Mouse (Mus musculus): Measurements from ENCODE around the gene Cdcp2. TPM values are rescaled to one million over a fixed set of nuclear protein-coding genes. Genes with fewer than 3 reads are reported as not detected.

Gene Cdcp2
- polyA plus RNA-seq, 1 experiment from 2014 or later, result 0.24 TPM

DNA sequence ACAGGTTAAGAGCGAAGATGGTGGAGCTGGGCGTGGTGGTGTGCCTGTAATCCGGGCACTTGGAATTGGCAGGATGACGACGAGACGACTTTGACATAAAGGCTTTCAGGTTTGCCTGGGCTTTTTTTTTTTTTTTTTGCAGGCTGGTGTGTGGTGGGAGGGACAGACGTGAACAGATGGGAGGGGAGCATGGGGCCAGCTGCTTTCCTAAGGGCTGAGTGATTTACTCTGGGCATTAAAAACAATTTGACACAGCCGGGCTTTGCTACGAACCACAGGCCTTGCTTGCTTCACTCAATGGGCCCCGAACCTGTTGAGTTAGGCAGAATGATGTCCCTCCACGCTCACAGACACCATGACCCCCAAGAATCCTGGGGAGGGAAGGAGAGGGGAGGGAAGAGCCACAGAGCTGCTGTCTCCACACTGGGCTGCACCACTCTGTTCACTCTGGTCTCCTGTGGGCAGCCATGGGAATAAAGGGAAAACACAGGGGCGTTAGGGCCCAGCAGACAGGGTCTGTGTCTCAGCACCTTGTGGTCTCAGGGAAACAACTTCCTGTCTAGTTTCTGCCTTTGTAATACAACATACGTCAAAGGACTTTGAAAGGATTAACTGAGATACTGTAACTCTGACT is 30.3 kb downstream of the Cdcp2 start:
- no peak overlapping the region for H3K9ac ChIP-seq (replicated peaks; ENCODE audit: low read length)
- WGBS, result 37% methylated on average over 13 of the region's 13 CpGs
- H3K4me3 ChIP-seq (ENCODE audit: low read length), result no peak overlapping the region
- H3K4me2 ChIP-seq (replicated peaks; ENCODE audit: low read depth, low read length), result no peak overlapping the region
- peaks cover 32% of the 10 kb centered on the region for H3K4me1 ChIP-seq (ENCODE audit: insufficient read depth, low read length)
- no peaks in the 10 kb centered on the region for H3K27me3 ChIP-seq (ENCODE audit: insufficient read depth, low read length)
- H3K36me3 ChIP-seq (ENCODE audit: insufficient read depth, low read length), result no peaks in the 10 kb centered on the region
- ATAC-seq (ENCODE audit: low FRiP score, low TSS enrichment), result no peak
- H3K9me3 ChIP-seq (ENCODE audit: low read length), result no peaks in the 10 kb centered on the region
- H3K27ac ChIP-seq (ENCODE audit: low read length), result no peak overlapping the region

DNA sequence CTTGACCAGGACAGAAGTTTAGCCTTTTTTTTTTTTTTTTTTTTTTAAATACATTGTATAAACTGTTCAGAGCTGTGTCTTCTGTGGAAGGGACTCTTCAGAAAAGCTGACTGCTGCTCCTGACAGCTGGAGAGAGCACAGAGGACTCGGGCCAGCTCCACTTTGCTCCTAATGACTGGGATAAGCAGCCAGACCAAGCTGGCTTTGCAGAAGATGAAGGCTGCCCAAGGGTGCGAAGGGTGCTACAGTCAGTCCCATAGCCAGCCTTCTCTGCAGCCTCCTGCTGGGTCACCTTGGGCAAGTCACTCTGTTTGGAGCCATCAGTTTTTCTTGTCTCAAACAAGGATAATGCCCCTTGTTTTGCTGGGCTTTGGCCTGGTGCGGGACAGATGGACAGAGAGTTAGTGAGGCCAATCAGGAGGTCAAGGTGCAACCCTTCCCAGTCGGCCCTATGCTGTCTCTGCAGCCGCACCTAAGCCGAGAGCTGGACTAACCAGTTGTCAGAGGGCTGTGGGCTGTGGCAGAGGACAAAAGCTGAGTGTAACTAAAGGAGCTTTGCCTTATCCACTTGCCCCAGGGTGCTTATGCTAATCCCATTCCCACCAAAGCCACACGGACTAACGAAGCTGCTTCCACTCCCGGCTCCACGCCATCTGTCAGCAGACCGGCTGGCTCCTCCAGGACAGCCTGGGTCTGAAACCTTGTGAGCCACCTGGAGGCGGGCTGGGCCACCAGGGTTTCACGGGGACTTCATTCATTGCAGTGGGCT is 31.4 kb downstream of the Cdcp2 start:
- no peak overlapping the region for H3K9ac ChIP-seq (replicated peaks; ENCODE audit: low read length)
- no peaks in the 10 kb centered on the region for H3K9me3 ChIP-seq (ENCODE audit: low read length)
- no peaks in the 10 kb centered on the region for H3K36me3 ChIP-seq (ENCODE audit: insufficient read depth, low read length)
- no peaks in the 10 kb centered on the region for H3K27me3 ChIP-seq (ENCODE audit: insufficient read depth, low read length)
- no peak for ATAC-seq (ENCODE audit: low FRiP score, low TSS enrichment)
- H3K4me1 ChIP-seq (ENCODE audit: insufficient read depth, low read length), result peaks cover 35% of the 10 kb centered on the region
- H3K4me3 ChIP-seq (ENCODE audit: low read length), result no peak overlapping the region
- WGBS, result 38% methylated on average over 13 of the region's 13 CpGs
- no peak overlapping the region for H3K27ac ChIP-seq (ENCODE audit: low read length)
- H3K4me2 ChIP-seq (replicated peaks; ENCODE audit: low read depth, low read length), result no peak overlapping the region

DNA sequence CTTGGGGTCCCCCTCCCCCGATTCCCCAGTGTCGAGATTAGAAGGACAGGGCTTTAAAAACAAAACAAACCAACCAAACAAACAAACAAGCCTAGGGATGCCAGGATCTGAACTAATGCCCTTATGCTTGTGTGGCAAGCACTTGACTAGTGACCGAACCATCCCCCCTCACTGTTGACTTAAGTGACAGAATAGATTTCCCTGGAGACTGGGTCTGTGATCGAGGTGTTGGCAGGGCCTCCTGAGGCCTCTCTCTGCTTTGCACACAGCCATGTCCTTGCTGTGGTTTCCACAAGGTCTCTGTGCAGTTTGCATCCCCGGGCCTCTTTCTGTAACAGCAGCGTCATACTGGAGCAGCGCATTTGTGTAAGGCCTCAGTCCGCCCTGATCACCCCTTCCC is 32.7 kb downstream of the Cdcp2 start:
- H3K4me3 ChIP-seq (ENCODE audit: low read length), result no peak overlapping the region
- no peak for ATAC-seq (ENCODE audit: low FRiP score, low TSS enrichment)
- no peak overlapping the region for H3K4me2 ChIP-seq (replicated peaks; ENCODE audit: low read depth, low read length)
- H3K27ac ChIP-seq (ENCODE audit: low read length), result no peak overlapping the region
- H3K9ac ChIP-seq (replicated peaks; ENCODE audit: low read length), result no peak overlapping the region
- WGBS, result 80% methylated on average over 8 of the region's 8 CpGs
- H3K4me1 ChIP-seq (ENCODE audit: insufficient read depth, low read length), result peaks cover 38% of the 10 kb centered on the region
- H3K27me3 ChIP-seq (ENCODE audit: insufficient read depth, low read length), result no peaks in the 10 kb centered on the region
- no peaks in the 10 kb centered on the region for H3K9me3 ChIP-seq (ENCODE audit: low read length)
- H3K36me3 ChIP-seq (ENCODE audit: insufficient read depth, low read length), result no peaks in the 10 kb centered on the region

DNA sequence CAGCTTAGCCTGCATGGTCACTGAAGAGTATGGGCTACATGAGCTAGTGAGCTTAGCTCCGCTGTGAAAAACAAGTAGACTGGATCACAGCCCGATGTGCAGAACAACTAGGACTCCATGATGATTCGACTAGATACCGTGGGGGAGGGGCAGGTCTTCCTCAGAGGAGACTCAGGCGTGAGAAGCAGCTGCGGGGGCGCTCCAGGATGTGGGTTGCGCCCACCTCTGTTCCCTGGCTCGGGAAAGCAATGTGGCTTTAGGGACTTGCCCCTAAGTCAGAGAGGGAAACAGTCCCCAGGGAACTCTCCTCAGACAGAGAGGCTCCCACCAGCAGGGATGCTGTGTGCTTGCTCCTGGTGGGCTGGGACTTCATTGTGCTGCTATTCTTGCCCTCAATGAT is 33.8 kb downstream of the Cdcp2 start:
- no peaks in the 10 kb centered on the region for H3K36me3 ChIP-seq (ENCODE audit: insufficient read depth, low read length)
- peaks cover 43% of the 10 kb centered on the region for H3K4me1 ChIP-seq (ENCODE audit: insufficient read depth, low read length)
- H3K4me2 ChIP-seq (replicated peaks; ENCODE audit: low read depth, low read length), result no peak overlapping the region
- no peak overlapping the region for H3K4me3 ChIP-seq (ENCODE audit: low read length)
- no peaks in the 10 kb centered on the region for H3K9me3 ChIP-seq (ENCODE audit: low read length)
- no peak overlapping the region for H3K9ac ChIP-seq (replicated peaks; ENCODE audit: low read length)
- H3K27me3 ChIP-seq (ENCODE audit: insufficient read depth, low read length), result no peaks in the 10 kb centered on the region
- H3K27ac ChIP-seq (ENCODE audit: low read length), result no peak overlapping the region
- ATAC-seq (ENCODE audit: low FRiP score, low TSS enrichment), result 0 out of 2 replicates have a peak, but pooled peaks have one; percentile 3
- 19% methylated on average over 9 of the region's 9 CpGs for WGBS

GRCm38 (mm10) chr4:107134891-107135290 is 38.2 kb downstream of the Cdcp2 start:
- no peak for ATAC-seq (ENCODE audit: low FRiP score, low TSS enrichment)
- H3K9ac ChIP-seq (replicated peaks; ENCODE audit: low read length), result no peak overlapping the region
- no peaks in the 10 kb centered on the region for H3K36me3 ChIP-seq (ENCODE audit: insufficient read depth, low read length)
- H3K4me2 ChIP-seq (replicated peaks; ENCODE audit: low read depth, low read length), result no peak overlapping the region
- H3K27me3 ChIP-seq (ENCODE audit: insufficient read depth, low read length), result no peaks in the 10 kb centered on the region
- 0 out of 2 replicates have a peak overlapping the region, but pooled peaks have one; percentile 43 for H3K27ac ChIP-seq (ENCODE audit: low read length)
- H3K4me1 ChIP-seq (ENCODE audit: insufficient read depth, low read length), result peaks cover 56% of the 10 kb centered on the region
- H3K9me3 ChIP-seq (ENCODE audit: low read length), result no peaks in the 10 kb centered on the region
- 84% methylated on average over 3 of the region's 3 CpGs for WGBS
- no peak overlapping the region for H3K4me3 ChIP-seq (ENCODE audit: low read length)

DNA sequence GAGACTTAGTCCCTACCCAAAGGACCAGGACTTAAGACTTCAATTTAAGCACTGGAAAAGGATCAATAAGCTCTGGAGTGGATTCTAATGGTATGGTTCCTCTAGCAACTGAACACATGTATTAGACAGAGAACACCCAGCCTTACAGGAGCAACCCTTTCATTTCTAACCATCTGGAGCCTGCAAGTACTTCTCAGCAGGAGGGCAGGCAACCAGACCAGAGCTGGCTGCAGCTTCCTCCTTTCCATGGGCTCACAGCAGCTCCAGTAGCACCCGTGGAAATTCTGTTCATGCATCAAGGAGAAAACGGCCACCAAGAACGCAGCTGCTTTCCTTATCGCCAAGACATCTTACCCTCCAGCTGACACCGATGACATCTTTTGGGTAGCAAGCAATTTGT is 39.0 kb downstream of the Cdcp2 start:
- ATAC-seq (ENCODE audit: low FRiP score, low TSS enrichment), result no peak
- no peak overlapping the region for H3K4me3 ChIP-seq (ENCODE audit: low read length)
- no peaks in the 10 kb centered on the region for H3K36me3 ChIP-seq (ENCODE audit: insufficient read depth, low read length)
- 48% methylated on average over 5 of the region's 5 CpGs for WGBS
- H3K27me3 ChIP-seq (ENCODE audit: insufficient read depth, low read length), result no peaks in the 10 kb centered on the region
- H3K27ac ChIP-seq (ENCODE audit: low read length), result peak overlapping the region; percentile 69
- H3K4me2 ChIP-seq (replicated peaks; ENCODE audit: low read depth, low read length), result no peak overlapping the region
- H3K4me1 ChIP-seq (ENCODE audit: insufficient read depth, low read length), result peaks cover 60% of the 10 kb centered on the region
- H3K9me3 ChIP-seq (ENCODE audit: low read length), result no peaks in the 10 kb centered on the region
- 0 out of 2 replicates have a peak overlapping the region, but pooled peaks have one; percentile 20 for H3K9ac ChIP-seq (replicated peaks; ENCODE audit: low read length)

GRCm38 (mm10) chr4:107136531-107136930 is 39.8 kb downstream of the Cdcp2 start:
- Histone ChIP-seq H3K36me3 (ENCODE audit: insufficient read depth, low read length) (no peaks in the 10 kb centered on the region), H3K4me1 (ENCODE audit: insufficient read depth, low read length) (peaks cover 57% of the 10 kb centered on the region), H3K4me3 (ENCODE audit: low read length) (no peak overlapping the region), H3K9me3 (ENCODE audit: low read length) (no peaks in the 10 kb centered on the region), H3K4me2 (replicated peaks; ENCODE audit: low read depth, low read length) (no peak overlapping the region), H3K9ac (replicated peaks; ENCODE audit: low read length) (no peak overlapping the region), H3K27ac (ENCODE audit: low read length) (peak overlapping the region; percentile 69), H3K27me3 (ENCODE audit: insufficient read depth, low read length) (no peaks in the 10 kb centered on the region)
- ATAC-seq (ENCODE audit: low FRiP score, low TSS enrichment), result no peak
- 40% methylated on average over 3 of the region's 3 CpGs for WGBS

GRCm38 (mm10) chr4:107138948-107139835 is 42.5 kb downstream of the Cdcp2 start:
- Histone ChIP-seq H3K27me3 (ENCODE audit: insufficient read depth, low read length) (no peaks in the 10 kb centered on the region), H3K4me2 (replicated peaks; ENCODE audit: low read depth, low read length) (no peak overlapping the region), H3K27ac (ENCODE audit: low read length) (peak overlapping the region; percentile 31), H3K36me3 (ENCODE audit: insufficient read depth, low read length) (peaks cover 2% of the 10 kb centered on the region; the same call in 1 of the 2 replicates), H3K9ac (replicated peaks; ENCODE audit: low read length) (0 out of 2 replicates have a peak overlapping the region, but pooled peaks have one; percentile 40), H3K4me1 (ENCODE audit: insufficient read depth, low read length) (peaks cover 52% of the 10 kb centered on the region), H3K4me3 (ENCODE audit: low read length) (no peak overlapping the region), H3K9me3 (ENCODE audit: low read length) (no peaks in the 10 kb centered on the region)
- WGBS, result 42% methylated on average over 37 of the region's 37 CpGs
- no peak for ATAC-seq (ENCODE audit: low FRiP score, low TSS enrichment)

- H3K4me2 ChIP-seq (replicated peaks; ENCODE audit: low read depth, low read length), result no peak overlapping the region
- H3K27ac ChIP-seq (ENCODE audit: low read length), result peak overlapping the region; percentile 31
- H3K4me1 ChIP-seq (ENCODE audit: insufficient read depth, low read length), result peaks cover 47% of the 10 kb centered on the region
- ATAC-seq (ENCODE audit: low FRiP score, low TSS enrichment), result peak; percentile 57
- 0 out of 2 replicates have a peak overlapping the region, but pooled peaks have one; percentile 1 for H3K9ac ChIP-seq (replicated peaks; ENCODE audit: low read length)
- H3K36me3 ChIP-seq (ENCODE audit: insufficient read depth, low read length), result peaks cover 2% of the 10 kb centered on the region; the same call in 1 of the 2 replicates
- WGBS, result 20% methylated on average over 13 of the region's 13 CpGs
- H3K4me3 ChIP-seq (ENCODE audit: low read length), result no peak overlapping the region
- H3K27me3 ChIP-seq (ENCODE audit: insufficient read depth, low read length), result no peaks in the 10 kb centered on the region
- no peaks in the 10 kb centered on the region for H3K9me3 ChIP-seq (ENCODE audit: low read length)
Measured at GRCm38 (mm10) chr4:107139836-107140631, 43.3 kb downstream of the Cdcp2 start.
